Mouse (Mus musculus): Measurements from ENCODE around the gene Dgkq.
"Not testable (repeated sequence)": the region's sequence is repeated elsewhere in the genome, so short reads cannot be mapped to it uniquely, and the experiment has no call there.

Gene Dgkq

DNA sequence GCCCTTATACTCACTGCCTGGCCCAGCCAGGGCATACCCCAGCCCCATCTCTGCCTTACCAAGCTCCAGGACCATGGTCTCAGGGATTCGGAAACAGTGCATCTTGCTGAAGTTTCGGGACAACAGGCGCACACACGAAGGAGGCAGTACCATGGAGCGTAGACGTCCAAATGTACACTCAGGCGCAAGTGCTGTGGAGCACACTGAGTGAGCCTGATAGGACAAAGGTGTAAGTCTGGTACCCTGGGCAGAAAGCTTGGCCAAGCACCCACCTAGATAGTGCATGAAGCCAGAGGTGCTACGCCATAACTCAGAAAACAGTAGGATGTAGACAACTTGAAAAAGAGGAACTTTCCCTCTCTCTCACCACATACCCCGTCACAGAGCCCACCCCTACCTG lies 14.1 kb downstream of the Dgkq start:
- DNase-seq (ENCODE audit: low spot score in 2 of 2) = no peak

DNA sequence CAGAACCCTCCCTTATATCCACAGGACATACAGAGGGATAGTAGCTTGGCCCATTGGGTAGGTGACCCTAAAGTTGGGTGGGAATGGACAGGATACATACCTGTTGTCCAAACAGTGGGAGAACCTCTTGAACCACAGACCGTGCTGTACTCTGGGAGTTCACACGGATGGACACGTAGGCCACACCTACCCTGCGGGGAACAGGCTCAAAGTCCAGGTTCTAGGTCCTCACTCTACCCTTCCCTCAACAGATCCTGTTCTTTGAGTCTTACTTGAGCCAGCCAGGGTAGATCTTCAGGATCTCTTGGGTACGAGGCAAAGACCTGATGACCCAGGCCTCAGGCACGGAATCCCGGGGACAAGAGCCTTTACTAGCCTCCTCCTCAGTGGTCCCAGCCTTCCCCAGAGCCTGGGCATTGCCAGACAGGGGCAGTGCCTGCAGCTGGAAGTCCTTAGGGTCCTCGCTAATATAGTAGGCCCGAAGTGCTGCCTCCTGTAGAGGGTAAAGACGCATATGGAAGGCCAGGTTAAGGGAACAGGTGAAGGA lies 15.0 kb downstream of the Dgkq start:
- no peak for DNase-seq (ENCODE audit: low spot score in 2 of 2)

DNA sequence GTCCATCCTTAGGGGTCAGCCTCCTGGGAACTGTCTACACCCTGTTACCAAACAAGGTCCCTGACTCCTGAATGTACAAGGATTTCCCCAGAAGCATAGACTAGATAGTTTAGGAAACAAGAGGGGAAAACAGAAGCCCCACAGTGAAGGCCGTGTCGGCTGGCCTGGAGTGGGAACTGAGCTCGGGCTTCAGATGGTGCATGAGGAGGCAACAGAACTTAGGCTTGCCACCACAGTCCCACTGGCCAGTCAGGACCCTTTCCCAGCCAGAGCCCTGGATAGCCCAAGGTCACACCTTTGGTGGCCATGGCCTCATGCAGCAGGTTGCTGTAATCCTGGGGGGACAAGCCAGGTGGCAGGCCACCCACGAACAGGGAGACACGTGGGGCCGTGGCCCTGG lies 16.1 kb downstream of the Dgkq start:
- DNase-seq (ENCODE audit: low spot score in 2 of 2) = no peak

DNA sequence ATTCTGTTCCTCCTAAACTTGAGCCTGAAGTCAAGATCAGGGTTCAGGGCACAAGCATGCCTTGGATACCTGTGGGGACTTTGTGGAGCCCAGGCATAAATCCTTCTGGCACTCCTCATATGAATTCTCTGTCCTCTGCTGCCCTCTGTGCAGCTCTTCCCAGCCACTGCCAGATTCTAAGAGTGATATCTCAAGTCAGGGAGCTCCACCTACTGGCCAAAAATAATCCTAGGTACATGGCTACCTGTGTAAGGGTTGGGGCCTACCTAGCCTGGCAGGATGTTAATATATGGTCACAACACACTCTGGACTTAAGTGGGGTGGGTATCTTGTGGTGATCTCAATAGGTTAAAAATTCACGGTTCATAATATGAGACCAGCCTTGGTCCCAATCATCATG lies 17.6 kb downstream of the Dgkq start:
- DNase-seq (ENCODE audit: low spot score in 2 of 2) = peak; percentile 66 to 71

DNA sequence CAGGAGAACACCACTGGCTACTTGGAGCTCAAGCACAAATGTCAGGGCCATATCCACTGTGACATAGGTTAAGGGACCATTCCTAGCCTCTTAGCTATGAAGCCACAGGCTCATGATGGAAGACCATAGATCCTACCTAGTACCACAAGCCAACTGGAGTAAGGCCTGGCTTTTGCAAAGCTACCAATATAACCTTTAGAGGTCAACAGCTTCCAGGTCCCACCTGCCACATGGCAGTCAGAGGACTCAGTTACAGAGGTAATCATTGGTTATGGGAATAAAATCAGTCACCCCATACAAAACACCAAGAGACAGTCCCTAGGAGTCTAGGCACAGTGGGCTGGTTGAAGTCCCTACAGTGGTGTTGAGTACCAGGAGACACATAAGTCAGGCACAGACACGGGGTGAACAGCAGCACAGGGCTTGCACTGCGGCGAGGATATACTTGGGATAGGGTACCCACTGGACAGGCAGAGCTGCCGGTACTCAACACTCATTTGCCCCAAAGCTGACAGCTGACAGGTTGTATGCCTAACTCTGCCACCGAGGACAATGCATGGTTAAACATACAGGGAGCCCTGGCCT lies 18.2 kb downstream of the Dgkq start:
- DNase-seq (ENCODE audit: low spot score in 2 of 2) = no peak

DNA sequence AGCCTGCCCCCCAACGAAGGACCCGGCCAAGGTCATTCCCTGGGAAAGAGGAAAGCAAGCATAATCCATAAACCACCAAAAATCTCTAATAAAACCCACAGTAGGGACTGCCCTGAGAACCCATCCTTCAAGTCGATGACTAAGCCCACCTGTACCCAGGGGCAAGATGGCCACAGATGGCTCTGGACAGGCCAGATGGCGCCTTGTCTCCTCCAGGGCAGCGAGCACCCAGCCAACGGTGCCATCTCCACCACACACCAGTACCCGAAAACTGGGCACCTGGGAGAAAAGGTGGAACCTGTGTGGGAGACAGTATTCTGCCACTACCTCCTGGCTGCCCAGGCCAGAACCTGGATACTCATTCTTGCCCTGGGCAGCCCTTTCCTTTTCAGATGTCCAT lies 19.1 kb downstream of the Dgkq start:
- DNase-seq (ENCODE audit: low spot score in 2 of 2) = no peak

DNA sequence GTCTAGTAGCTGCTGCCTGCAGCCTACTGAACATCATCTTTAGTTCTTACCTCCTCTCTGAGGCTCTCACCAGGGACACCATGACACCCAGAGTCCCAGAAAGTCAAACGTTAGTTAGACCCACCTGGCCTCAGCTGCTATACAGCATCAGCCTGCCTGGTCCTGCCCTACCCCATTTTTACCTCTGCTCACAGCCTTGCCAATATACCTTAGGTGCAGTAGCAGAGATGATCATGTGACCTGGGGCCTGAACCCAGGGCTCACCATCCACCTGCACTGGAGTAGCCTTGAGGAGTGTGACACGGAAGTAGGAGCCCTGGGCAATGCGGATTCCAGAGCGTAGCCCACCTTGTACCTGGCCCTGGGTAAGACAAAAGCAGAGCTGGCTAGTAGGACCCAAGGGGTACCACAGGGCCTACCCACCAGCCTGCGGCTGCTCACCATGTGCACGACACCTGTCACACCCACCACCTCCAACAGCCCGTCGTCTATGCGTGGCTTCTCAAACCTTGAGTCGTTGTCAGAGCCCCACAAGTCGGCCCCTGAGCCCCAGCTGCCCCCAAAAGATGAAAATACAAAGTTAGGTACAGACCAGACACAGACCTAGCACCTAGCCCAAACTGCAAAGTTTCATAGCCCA lies 20.4 kb downstream of the Dgkq start:
- no peak for DNase-seq (ENCODE audit: low spot score in 2 of 2)

DNA sequence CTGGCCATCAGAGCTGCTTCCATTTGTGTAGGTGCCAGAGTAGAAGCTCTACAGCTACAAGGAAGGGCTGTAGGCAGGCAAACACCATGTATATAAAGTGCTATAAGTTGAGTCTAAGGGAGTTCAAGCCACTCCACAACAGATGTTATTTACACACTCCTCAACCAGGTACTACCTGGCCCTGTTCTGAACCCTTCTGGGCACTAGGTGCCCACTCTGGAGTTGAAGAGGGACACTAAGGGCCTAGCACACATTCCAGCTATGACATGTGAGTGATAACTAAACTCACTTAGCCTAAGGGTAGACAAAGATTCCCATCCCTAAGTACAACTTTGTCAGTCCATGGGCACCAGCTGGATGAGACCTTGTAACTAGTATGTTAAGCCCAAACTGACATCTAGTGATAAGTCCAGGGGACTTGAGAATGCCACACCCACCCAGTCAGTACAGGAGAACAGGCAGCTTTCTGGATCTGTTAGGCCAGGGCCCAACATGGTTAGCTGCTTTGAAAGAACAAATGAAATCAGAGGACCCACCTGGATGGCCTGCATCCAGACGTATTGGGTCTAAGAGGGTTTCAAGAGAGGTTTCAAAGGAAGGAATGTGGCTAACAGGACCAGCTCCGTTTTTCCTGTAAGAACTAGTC lies 21.5 kb downstream of the Dgkq start:
- DNase-seq (ENCODE audit: low spot score in 2 of 2) = no peak

DNA sequence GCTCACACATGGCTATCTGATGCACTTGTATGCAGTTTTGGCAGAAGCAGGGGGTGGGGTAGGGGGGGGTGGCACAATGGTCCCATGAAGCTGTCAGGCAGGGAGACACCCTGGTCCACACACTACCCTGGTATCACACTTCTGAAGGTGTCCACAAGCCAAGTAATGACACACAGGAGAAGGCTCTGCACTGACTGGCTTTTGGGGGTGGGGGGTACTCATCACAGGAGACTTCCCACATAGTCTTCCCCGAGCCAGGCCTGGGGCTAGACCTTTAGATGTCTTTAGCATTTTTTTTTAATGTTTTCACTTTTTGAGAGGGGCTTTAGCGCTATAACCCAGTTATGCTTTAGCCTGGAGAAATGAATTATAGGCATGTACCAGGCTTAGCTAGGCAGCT lies 22.2 kb downstream of the Dgkq start:
- DNase-seq (ENCODE audit: low spot score in 2 of 2) = no peak

DNA sequence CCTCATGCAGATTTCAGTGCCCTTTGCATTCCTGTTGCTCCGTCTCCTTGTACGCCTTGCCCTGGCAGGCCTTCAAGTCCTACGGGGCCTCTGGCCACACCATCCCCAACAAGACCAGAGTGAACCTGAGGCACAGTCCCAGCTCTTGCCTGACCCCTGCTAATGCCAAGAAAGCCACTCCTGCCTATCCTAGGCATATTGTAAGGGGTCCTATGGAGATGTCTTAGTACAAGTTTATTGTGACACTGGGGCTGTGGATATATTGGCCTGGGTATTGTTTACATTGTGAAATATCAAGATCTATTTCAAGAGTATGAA lies 23.2 kb downstream of the Dgkq start:
- no peak for DNase-seq (ENCODE audit: low spot score in 2 of 2)

DNA sequence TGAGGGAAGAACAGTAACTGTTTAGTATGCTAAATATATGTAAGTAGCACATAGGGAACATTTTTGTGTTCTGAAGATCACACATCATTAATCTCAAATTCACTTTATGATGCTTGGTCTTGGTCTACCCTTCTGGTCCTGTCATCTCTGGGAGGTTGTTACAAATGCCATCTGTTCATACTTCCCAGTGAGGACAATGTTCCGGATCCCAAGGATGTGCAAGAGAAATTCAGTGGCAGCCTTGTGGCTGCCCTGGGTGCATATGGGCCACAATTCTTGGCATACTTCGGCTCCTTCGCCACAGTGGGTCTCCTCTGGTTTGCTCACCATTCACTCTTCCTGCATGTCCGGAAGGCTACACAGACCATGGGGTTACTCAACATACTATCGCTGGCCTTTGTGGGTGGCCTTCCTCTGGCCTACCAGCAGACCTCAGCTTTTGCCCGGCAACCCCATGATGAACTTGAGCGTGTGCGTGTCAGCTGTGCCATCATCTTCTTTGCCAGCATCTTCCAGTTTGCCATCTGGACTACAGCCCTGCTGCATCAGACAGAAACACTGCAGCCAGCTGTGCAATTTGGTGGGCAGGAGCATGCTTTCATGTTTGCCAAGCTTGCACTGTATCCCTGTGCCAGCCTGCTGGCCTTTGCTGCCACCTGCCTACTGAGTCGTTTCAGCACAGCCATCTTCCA lies 23.7 kb downstream of the Dgkq start:
- DNase-seq (ENCODE audit: low spot score in 2 of 2) = no peak

DNA sequence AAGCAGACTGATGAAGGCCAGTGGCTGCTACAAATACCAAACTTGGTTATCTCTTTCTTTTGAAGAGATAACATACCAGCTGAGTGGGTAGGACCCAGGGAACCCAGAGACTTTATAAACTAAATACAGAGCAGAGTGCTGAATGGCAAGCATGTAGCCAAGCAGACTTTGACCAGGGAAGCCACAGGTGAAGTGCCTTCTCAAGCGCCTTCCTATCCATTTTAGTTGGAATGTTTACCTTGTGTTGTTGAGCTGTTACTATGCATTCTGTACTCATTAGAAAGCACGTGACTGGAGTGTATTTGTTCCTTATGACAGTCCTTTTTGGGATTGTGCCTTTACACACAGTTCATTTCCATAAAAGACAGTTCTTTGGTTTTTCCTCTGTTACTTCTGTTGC lies 25.8 kb downstream of the Dgkq start:
- no peak for DNase-seq (ENCODE audit: low spot score in 2 of 2)

DNA sequence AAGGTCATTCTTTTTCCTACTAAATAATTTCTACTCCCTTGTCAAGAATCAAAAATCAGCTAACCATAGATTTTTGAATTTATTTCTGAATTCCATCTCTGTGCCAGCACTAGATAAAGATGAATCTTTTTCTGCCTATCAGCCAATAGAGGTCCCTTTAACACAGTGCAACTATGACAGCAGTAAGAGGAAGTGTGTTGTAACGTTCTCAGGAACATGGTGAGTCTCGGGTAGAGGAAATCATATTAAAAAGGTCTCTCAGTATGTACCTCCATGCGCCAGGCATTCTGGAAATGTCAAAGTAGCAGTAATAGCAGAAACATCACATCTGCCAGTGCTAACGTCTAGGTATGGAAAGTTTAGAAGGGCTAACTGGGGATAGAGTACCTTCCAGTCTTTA lies 33.3 kb downstream of the Dgkq start:
- DNase-seq (ENCODE audit: low spot score in 2 of 2) = no peak

DNA sequence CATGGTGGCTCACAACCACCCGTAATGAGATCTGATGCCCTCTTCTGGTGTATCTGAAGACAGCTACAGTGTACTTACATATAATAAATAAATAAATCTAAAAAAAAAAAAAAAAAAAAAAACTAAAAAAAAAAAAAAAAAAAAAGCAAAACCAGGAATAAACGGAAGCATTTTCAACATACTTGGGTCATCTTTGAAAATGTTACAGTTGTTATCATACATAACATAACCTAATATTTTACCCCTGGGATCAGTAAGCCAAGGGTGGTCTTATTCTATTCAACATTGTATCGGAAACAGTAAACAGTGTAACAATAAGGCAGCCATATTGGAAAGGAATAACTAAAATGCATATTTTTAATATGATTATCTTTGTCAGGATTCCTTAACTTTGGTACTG lies 35.4 kb downstream of the Dgkq start:
- DNase-seq (ENCODE audit: low spot score in 2 of 2) = not testable (repeated sequence)

DNA sequence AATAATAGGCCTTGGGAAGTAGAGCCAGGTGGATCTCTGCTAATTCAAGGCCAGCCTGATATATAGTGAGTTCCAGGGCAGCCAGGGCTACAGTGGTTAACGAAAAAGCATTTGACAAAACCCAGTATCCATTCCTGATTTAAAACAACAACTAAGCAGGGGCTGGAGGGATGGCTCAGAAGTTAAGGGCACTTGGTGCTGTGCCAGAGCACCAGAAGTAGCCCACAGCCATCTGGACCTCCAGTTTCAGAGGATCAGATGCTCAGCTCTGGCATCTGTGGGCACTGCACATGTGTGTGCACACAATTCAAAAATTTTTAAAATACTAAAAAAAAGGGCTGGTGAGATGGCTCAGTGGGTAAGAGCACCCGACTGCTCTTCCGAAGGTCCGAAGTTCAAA lies 35.8 kb downstream of the Dgkq start:
- DNase-seq (ENCODE audit: low spot score in 2 of 2) = no peak

DNA sequence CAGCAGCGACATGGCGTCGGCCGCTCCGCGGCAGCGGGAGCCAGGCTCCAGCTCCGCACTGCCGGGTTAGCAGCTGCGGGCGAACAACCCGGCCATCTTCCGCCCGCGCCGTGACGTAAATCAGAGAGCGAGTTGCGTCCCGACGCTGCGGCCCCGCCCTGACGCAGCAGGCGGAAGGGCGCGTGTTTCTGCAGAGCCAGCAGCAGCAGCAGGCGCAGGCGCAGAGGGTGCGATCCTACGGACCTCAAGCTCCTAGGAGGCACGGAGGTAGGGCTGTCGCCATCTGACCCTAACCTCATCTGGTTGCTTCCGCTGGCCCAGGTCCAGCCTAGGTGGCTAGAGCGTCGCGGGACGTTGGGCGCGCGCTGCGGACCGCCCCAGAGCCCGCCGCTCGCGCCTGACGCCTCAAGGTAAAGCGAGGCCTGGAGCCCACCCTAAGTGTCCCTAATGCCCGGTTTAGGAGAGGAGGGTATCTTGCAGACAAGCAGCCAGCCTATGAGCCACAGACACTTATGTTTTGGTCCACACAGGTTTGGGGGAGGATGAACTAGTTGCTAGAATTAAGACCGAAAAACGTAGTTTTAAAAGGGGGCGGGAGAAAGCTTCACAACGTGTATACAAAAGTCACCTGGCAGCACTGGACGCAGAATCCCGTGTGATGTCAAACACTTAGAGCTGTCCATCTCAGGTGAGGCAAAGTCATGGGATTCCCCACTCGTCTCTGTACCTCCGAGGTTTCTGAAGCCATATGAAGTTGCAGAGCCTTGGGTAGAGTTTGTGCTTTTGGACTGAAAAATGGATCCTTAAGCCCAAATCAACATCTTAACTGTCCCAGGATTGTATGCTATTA lies 39.6 kb downstream of the Dgkq start, which contains the start of the genes Gak and Tmem175:
Gak (minus strand) TSS at position 122 of the 850 bp plus-strand sequence.
Tmem175 (plus strand) TSS at position 137 of the 850 bp plus-strand sequence.
- DNase-seq (ENCODE audit: low spot score in 2 of 2) = peak; percentile 92 to 94

DNA sequence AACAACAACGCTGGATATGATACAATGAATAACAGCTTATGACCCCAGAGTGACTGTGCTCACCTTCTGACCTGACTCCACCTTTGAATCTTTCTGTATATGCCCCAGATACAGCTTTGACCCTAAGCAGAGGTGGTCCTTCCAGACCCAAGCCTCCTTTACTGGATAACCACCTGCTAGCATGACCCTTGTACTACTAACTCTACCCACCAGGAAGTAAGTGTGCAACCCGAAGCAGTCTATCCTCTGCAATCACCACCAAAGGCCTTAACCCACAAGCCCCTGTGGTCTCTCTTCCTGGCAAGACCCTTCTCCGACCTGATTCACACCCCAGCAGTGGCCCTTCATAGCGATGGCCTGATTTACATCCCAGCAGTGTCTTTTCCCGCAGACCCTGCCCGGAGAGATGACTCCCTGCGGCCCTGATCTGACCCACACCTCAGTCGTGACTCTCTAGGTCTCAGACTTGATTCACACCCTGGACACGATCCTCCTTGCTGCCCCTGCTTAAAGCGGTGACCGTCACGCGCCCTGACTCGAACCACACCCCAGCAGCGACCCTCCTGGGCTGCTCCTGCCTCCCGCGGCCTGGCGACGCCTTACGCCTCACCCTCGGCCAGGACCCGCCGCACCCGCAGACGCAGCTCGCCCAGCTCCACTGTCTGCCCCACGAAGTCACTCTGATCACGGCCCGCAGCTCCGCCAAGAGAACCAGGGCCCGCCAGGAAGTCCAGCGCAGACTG lies 40.4 kb downstream of the Dgkq start:
- peak in 1 of 2 experiments; percentile 9 for DNase-seq (ENCODE audit: low spot score in 2 of 2)

DNA sequence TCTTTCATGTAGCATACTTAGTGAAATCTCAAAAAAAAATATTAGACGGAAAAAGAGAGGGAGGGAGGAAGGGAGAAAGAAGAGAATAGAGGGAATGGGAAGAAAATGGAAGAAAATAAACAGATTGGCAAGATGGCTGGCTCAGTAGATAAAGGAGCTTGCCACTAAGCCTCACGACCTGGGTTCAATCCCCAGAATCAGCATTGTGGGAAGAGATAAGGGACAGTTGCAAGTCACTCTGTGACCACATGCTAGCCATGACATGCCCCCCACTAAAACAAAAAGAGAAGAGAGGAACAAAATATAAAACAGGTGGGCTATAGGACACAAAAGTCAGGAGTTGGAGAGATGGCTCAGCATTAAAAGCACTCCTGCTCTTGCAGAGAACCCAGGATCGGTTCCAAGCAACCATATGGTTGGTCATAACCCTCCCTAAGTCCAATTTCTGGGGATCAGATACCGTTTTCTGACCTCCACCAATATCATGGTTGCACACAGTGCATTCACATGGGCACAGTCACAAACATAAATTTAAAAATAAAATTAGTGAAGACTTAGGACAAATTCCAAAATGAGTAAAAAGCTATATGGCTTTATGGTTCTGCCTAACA lies 43.3 kb downstream of the Dgkq start:
- DNase-seq (ENCODE audit: low spot score in 2 of 2) = no peak

DNA sequence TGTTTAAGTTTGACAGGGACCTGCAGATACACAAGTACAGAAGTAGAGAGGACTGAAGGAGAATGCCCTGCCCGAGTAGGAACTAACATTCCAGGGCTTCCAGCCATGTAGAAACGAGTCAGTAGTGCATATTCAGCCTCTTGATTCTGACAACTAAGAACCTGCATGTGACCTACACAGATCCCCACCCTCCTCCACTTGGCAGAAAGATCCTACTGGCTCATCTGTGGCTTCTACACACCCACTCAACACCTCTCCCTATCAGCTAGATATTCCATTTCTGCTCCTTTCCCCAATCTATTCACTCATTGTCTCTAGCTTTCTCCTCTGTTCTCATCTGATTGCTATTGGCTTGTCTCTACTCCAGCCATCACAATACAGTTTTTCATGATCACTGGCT lies 47.6 kb downstream of the Dgkq start:
- DNase-seq (ENCODE audit: low spot score in 2 of 2) = no peak

DNA sequence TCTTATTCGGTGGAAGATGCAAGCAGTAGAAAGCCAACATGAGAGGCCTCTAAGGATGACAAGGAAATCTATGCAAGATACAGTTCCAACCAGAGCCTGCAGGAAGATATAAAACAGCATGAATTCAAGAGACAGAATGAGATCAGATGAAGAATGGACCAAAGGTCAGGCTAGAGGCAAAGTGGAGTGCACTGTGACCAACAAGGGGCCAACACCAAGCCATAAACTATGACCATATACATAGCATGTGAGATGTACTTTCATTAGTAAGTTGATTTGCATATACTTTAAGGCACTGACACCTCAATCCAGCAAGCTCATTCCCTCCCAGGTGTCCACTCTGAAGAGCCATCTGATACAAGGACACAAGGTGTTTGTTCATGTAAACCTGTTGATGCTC lies 59.0 kb downstream of the Dgkq start:
- DNase-seq (ENCODE audit: low spot score in 2 of 2) = no peak

DNA sequence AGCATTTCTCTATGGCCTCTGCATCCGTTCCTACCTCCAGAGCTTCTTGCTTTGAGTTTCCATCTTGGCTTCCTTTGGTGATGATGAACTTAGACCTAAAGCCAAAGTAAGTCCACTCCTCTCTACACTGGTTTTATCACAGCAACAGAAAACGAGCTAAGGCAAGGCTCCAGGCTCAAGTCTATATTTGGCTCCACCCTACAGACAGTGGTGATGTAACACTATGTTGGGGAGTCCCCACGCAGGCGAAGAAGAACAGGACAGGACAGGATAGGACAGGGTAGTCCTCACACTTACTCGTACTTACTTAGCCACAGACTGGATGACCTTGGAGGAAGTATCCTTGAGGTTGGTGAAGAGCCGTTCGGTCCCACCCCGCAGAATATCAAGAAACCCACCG lies 66.9 kb downstream of the Dgkq start:
- DNase-seq (ENCODE audit: low spot score in 2 of 2) = no peak
